Mouse (Mus musculus) thymus, adult 2 months (tissue): ENCODE data around the gene Snd1.

Source experiments
- CTCF ChIP-seq: fragments of 200-500 bp; IDR thresholded peaks from 2 replicates; pipeline ENCODE4 v1.5.1; 2012; ENCODE audit warnings: mild to moderate bottlenecking, control low read depth, low read length, moderate library complexity, borderline replicate concordance; ENCODE audit not compliant: control insufficient read depth, poor library complexity, insufficient read depth; ENCODE audit errors: extremely low read depth
- POLR2A ChIP-seq: fragments of 200-500 bp; IDR thresholded peaks from 2 replicates; pipeline ENCODE4 v1.6.1; 2012; ENCODE audit warnings: mild to moderate bottlenecking, low read length, control low read depth, moderate library complexity; ENCODE audit not compliant: control insufficient read depth, poor library complexity, insufficient read depth; ENCODE audit errors: extremely low read depth

DNA sequence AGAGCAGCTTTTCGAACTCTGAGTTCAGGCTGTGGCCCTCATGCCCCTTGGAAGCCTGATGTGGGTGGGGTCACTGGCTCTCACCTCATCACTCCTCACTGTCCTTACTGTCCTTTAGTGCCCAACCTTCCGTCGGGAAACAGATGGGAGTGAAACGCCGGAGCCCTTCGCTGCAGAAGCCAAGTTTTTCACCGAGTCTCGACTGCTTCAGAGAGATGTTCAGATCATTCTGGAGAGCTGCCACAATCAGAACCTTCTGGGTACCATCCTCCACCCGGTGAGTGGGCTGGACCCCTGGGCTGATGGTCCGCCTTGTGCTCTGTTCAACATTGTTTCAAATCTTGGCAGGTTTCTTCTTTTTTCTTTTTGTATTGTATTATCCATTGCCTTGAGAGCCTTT lies 52.5 kb downstream of the Snd1 start:
- TF ChIP-seq CTCF (no peak), POLR2A (no peak)
